Mouse (Mus musculus) heart, postnatal 0 days (tissue): Measurements from ENCODE around the gene Zc3h7a.

Experiments used
- CTCF ChIP-seq: IDR thresholded peaks from 2 replicates; pipeline ENCODE4 v1.5.1; 2016; ENCODE audit warnings: antibody characterized with exemption, control low read depth, low read depth
- EP300 ChIP-seq: IDR thresholded peaks from 2 replicates; pipeline ENCODE4 v1.6.1; 2016; ENCODE audit warnings: antibody characterized with exemption, low read depth

DNA sequence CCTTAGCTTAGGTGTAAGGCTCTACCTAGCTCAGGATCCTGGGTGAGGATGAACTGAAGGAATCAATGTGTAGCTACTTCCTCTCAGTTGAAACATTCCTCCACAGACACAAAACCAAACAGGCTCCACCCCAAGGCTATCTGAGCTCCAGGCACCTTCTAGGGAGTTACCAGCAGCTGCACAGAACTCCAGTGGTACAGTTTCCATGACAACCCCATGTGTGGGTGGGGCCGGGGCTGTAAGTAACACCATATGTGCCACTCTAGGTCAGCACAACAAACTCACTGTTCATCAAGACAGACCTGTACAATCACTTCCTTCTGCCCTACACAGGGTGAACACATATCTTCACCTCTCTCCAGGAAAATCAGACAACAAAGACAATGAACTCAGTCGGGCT lies 22.3 kb upstream of the Zc3h7a start:
- TF ChIP-seq EP300 (no peak), CTCF (no peak)
